Mouse (Mus musculus): ENCODE results near the gene Gm3250. TPM values are rescaled to one million over a fixed set of nuclear protein-coding genes. Genes with fewer than 3 reads are reported as not detected.
"Not testable (repeated sequence)": the region's sequence is repeated elsewhere in the genome, so short reads cannot be mapped to it uniquely, and the experiment has no call there.

Gm3250 gene
- polyA plus RNA-seq (2015; fragmentation: Nextera tagmentation; extraction: Ambion mirVana) = not detected in 2 replicates

- H3K4me2 ChIP-seq (replicated peaks; ENCODE audit: low read depth); ATAC-seq; H3K36me3 ChIP-seq (ENCODE audit: control insufficient read depth, insufficient read depth); H3K27ac ChIP-seq (ENCODE audit: low read depth, low read length); H3K27me3 ChIP-seq (replicated peaks; ENCODE audit: control insufficient read depth, insufficient read depth, low read length); H3K9ac ChIP-seq (ENCODE audit: low read depth, low read length); H3K9me3 ChIP-seq (ENCODE audit: control insufficient read depth); H3K4me3 ChIP-seq (ENCODE audit: low read depth, low read length); H3K4me1 ChIP-seq (replicated peaks; ENCODE audit: control insufficient read depth, insufficient read depth, low read length): not testable (repeated sequence)
- WGBS = 67% methylated on average over 1 of the region's 1 CpGs
Observed at GRCm38 (mm10) chr10:77782442-77782841, at the start of gene Gm3250. Gene Gm3250, minus strand, starts transcription at chr10:77782542.

GRCm38 (mm10) chr10:77826951-77827350 is 44.6 kb upstream of the Gm3250 start, which contains the start of gene Krtap10-4:
Gene Krtap10-4, minus strand, starts transcription at chr10:77827095.
- ATAC-seq = no peak
- WGBS = 49% methylated on average over 6 of the region's 6 CpGs

GRCm38 (mm10) chr10:77819203-77819602 is 36.9 kb upstream of the Gm3250 start:
- H3K4me1 ChIP-seq (replicated peaks; ENCODE audit: control insufficient read depth, insufficient read depth, low read length) = no peaks in the 10 kb centered on the region
- H3K27ac ChIP-seq (ENCODE audit: low read depth, low read length) = no peak overlapping the region
- no peak for TF ChIP-seq CTCF (IDR thresholded peaks at IDR 0.05; ENCODE audit: low read depth)
- WGBS = 45% methylated on average over 4 of the region's 4 CpGs
- no peak overlapping the region for H3K4me3 ChIP-seq (ENCODE audit: low read depth, low read length)
- H3K27me3 ChIP-seq (replicated peaks; ENCODE audit: control insufficient read depth, insufficient read depth, low read length) = no peaks in the 10 kb centered on the region
- no peak for ATAC-seq
- H3K36me3 ChIP-seq (ENCODE audit: control insufficient read depth, insufficient read depth) = no peaks in the 10 kb centered on the region
- H3K4me2 ChIP-seq (replicated peaks; ENCODE audit: low read depth) = no peak overlapping the region
- no peak overlapping the region for H3K9ac ChIP-seq (ENCODE audit: low read depth, low read length)
- H3K9me3 ChIP-seq (ENCODE audit: control insufficient read depth) = no peaks in the 10 kb centered on the region

More at GRCm38 (mm10) chr10:77826951-77827350, 44.6 kb upstream of the Gm3250 start, which contains the start of gene Krtap10-4:
- H3K27me3 ChIP-seq (replicated peaks; ENCODE audit: control insufficient read depth, insufficient read depth, low read length) = no peaks in the 10 kb centered on the region
- H3K36me3 ChIP-seq (ENCODE audit: control insufficient read depth, insufficient read depth) = no peaks in the 10 kb centered on the region
- H3K27ac ChIP-seq (ENCODE audit: low read depth, low read length) = no peak within 1 kb of the TSS
- no peaks in the 10 kb centered on the region for H3K4me1 ChIP-seq (replicated peaks; ENCODE audit: control insufficient read depth, insufficient read depth, low read length)
- no peak within 1 kb of the TSS for H3K4me2 ChIP-seq (replicated peaks; ENCODE audit: low read depth)
- TF ChIP-seq CTCF (IDR thresholded peaks at IDR 0.05; ENCODE audit: low read depth) = no peak
- no peak within 1 kb of the TSS for H3K9ac ChIP-seq (ENCODE audit: low read depth, low read length)
- no peaks in the 10 kb centered on the region for H3K9me3 ChIP-seq (ENCODE audit: control insufficient read depth)
- no peak within 1 kb of the TSS for H3K4me3 ChIP-seq (ENCODE audit: low read depth, low read length)

- Histone ChIP-seq H3K27ac (ENCODE audit: low read depth, low read length) (no peak overlapping the region), H3K4me3 (ENCODE audit: low read depth, low read length) (no peak overlapping the region), H3K9ac (ENCODE audit: low read depth, low read length) (no peak overlapping the region), H3K36me3 (ENCODE audit: control insufficient read depth, insufficient read depth) (no peaks in the 10 kb centered on the region), H3K4me2 (replicated peaks; ENCODE audit: low read depth) (no peak overlapping the region), H3K4me1 (replicated peaks; ENCODE audit: control insufficient read depth, insufficient read depth, low read length) (no peaks in the 10 kb centered on the region), H3K9me3 (ENCODE audit: control insufficient read depth) (no peaks in the 10 kb centered on the region), H3K27me3 (replicated peaks; ENCODE audit: control insufficient read depth, insufficient read depth, low read length) (no peaks in the 10 kb centered on the region)
- no peak for ATAC-seq
- WGBS = 95% methylated on average over 4 of the region's 4 CpGs
- no peak for TF ChIP-seq CTCF (IDR thresholded peaks at IDR 0.05; ENCODE audit: low read depth)
Observed at GRCm38 (mm10) chr10:77818523-77818922, 36.2 kb upstream of the Gm3250 start.

GRCm38 (mm10) chr10:77815514-77815913 is 33.2 kb upstream of the Gm3250 start:
- no peaks in the 10 kb centered on the region for H3K27me3 ChIP-seq (replicated peaks; ENCODE audit: control insufficient read depth, insufficient read depth, low read length)
- 32% methylated on average over 5 of the region's 5 CpGs for WGBS
- H3K4me3 ChIP-seq (ENCODE audit: low read depth, low read length) = no peak overlapping the region
- H3K9ac ChIP-seq (ENCODE audit: low read depth, low read length) = no peak overlapping the region
- no peak for ATAC-seq
- no peak overlapping the region for H3K4me2 ChIP-seq (replicated peaks; ENCODE audit: low read depth)
- peak; percentile 70 for TF ChIP-seq CTCF (IDR thresholded peaks at IDR 0.05; ENCODE audit: low read depth)
- no peaks in the 10 kb centered on the region for H3K36me3 ChIP-seq (ENCODE audit: control insufficient read depth, insufficient read depth)
- H3K27ac ChIP-seq (ENCODE audit: low read depth, low read length) = no peak overlapping the region
- H3K9me3 ChIP-seq (ENCODE audit: control insufficient read depth) = no peaks in the 10 kb centered on the region
- no peaks in the 10 kb centered on the region for H3K4me1 ChIP-seq (replicated peaks; ENCODE audit: control insufficient read depth, insufficient read depth, low read length)

GRCm38 (mm10) chr10:77814382-77814781 is 32.0 kb upstream of the Gm3250 start, which contains the start of gene Gm2696:
Gene Gm2696, plus strand, starts transcription at chr10:77814682.
- 37% methylated on average over 4 of the region's 4 CpGs for WGBS
- no peaks in the 10 kb centered on the region for H3K4me1 ChIP-seq (replicated peaks; ENCODE audit: control insufficient read depth, insufficient read depth, low read length)
- no peak for TF ChIP-seq CTCF (IDR thresholded peaks at IDR 0.05; ENCODE audit: low read depth)
- H3K9ac ChIP-seq (ENCODE audit: low read depth, low read length) = no peak within 1 kb of the TSS
- H3K27me3 ChIP-seq (replicated peaks; ENCODE audit: control insufficient read depth, insufficient read depth, low read length) = no peaks in the 10 kb centered on the region
- no peak within 1 kb of the TSS for H3K4me2 ChIP-seq (replicated peaks; ENCODE audit: low read depth)
- H3K36me3 ChIP-seq (ENCODE audit: control insufficient read depth, insufficient read depth) = no peaks in the 10 kb centered on the region
- ATAC-seq = no peak
- no peak within 1 kb of the TSS for H3K4me3 ChIP-seq (ENCODE audit: low read depth, low read length)
- H3K9me3 ChIP-seq (ENCODE audit: control insufficient read depth) = no peaks in the 10 kb centered on the region
- no peak within 1 kb of the TSS for H3K27ac ChIP-seq (ENCODE audit: low read depth, low read length)

GRCm38 (mm10) chr10:77811743-77812142 is 29.4 kb upstream of the Gm3250 start, which contains the start of gene Gm9507:
Gene Gm9507, minus strand, starts transcription at chr10:77811843.
- no peak for ATAC-seq
- no peak for TF ChIP-seq CTCF (IDR thresholded peaks at IDR 0.05; ENCODE audit: low read depth)
- 56% methylated on average over 5 of the region's 5 CpGs for WGBS
- no peaks in the 10 kb centered on the region for H3K27me3 ChIP-seq (replicated peaks; ENCODE audit: control insufficient read depth, insufficient read depth, low read length)
- no peak within 1 kb of the TSS for H3K9ac ChIP-seq (ENCODE audit: low read depth, low read length)
- H3K36me3 ChIP-seq (ENCODE audit: control insufficient read depth, insufficient read depth) = no peaks in the 10 kb centered on the region
- no peaks in the 10 kb centered on the region for H3K4me1 ChIP-seq (replicated peaks; ENCODE audit: control insufficient read depth, insufficient read depth, low read length)
- H3K4me3 ChIP-seq (ENCODE audit: low read depth, low read length) = no peak within 1 kb of the TSS
- H3K9me3 ChIP-seq (ENCODE audit: control insufficient read depth) = no peaks in the 10 kb centered on the region
- no peak within 1 kb of the TSS for H3K4me2 ChIP-seq (replicated peaks; ENCODE audit: low read depth)
- H3K27ac ChIP-seq (ENCODE audit: low read depth, low read length) = no peak within 1 kb of the TSS
